Mouse (Mus musculus): ENCODE data around the gene Ptpn13.
A peak's percentile ranks its signal among the peaks of the same experiment; 100 is the strongest.

Gene Ptpn13

GRCm38 (mm10) chr5:103424678-103425319, at the start of gene Ptpn13:
Gene Ptpn13 (plus strand): TSS chr5:103425192.
- no peak for DNase-seq (ENCODE audit: low read depth)

GRCm38 (mm10) chr5:103375226-103375625, 49.8 kb upstream of the Ptpn13 start:
- no peak for DNase-seq (ENCODE audit: low read depth)

- DNase-seq (ENCODE audit: low read depth): peak; percentile 7
Observed at GRCm38 (mm10) chr5:103376354-103377295, 48.4 kb upstream of the Ptpn13 start.

- peak; percentile 46 for DNase-seq (ENCODE audit: low read depth)
Observed at GRCm38 (mm10) chr5:103377493-103378130, 47.4 kb upstream of the Ptpn13 start.

- no peak for DNase-seq (ENCODE audit: low read depth)
Observed at GRCm38 (mm10) chr5:103380785-103381527, 44.0 kb upstream of the Ptpn13 start.

GRCm38 (mm10) chr5:103382951-103383350, 42.0 kb upstream of the Ptpn13 start:
- DNase-seq (ENCODE audit: low read depth): no peak

GRCm38 (mm10) chr5:103384021-103384420, 41.0 kb upstream of the Ptpn13 start:
- DNase-seq (ENCODE audit: low read depth): no peak

- no peak for DNase-seq (ENCODE audit: low read depth)
Observed at GRCm38 (mm10) chr5:103387540-103388026, 37.4 kb upstream of the Ptpn13 start.

- no peak for DNase-seq (ENCODE audit: low read depth)
Observed at GRCm38 (mm10) chr5:103389415-103389814, 35.6 kb upstream of the Ptpn13 start.

GRCm38 (mm10) chr5:103393220-103393619, 31.8 kb upstream of the Ptpn13 start:
- DNase-seq (ENCODE audit: low read depth): no peak

GRCm38 (mm10) chr5:103393752-103394151, 31.2 kb upstream of the Ptpn13 start:
- no peak for DNase-seq (ENCODE audit: low read depth)

GRCm38 (mm10) chr5:103395683-103396082, 29.3 kb upstream of the Ptpn13 start:
- DNase-seq (ENCODE audit: low read depth): no peak

- no peak for DNase-seq (ENCODE audit: low read depth)
Observed at GRCm38 (mm10) chr5:103397429-103397828, 27.6 kb upstream of the Ptpn13 start.

- DNase-seq (ENCODE audit: low read depth): no peak
Observed at GRCm38 (mm10) chr5:103404213-103404968, 20.6 kb upstream of the Ptpn13 start.

GRCm38 (mm10) chr5:103405921-103406320, 19.1 kb upstream of the Ptpn13 start:
- no peak for DNase-seq (ENCODE audit: low read depth)

GRCm38 (mm10) chr5:103412020-103412747, 12.8 kb upstream of the Ptpn13 start:
- DNase-seq (ENCODE audit: low read depth): no peak

GRCm38 (mm10) chr5:103414542-103414941, 10.4 kb upstream of the Ptpn13 start:
- no peak for DNase-seq (ENCODE audit: low read depth)

- no peak for DNase-seq (ENCODE audit: low read depth)
Observed at GRCm38 (mm10) chr5:103418009-103418408, 7.0 kb upstream of the Ptpn13 start.

GRCm38 (mm10) chr5:103418886-103419285, 6.1 kb upstream of the Ptpn13 start:
- DNase-seq (ENCODE audit: low read depth): no peak

GRCm38 (mm10) chr5:103420568-103420967, 4.4 kb upstream of the Ptpn13 start:
- DNase-seq (ENCODE audit: low read depth): no peak

Measured in 416B (cell line).